Mouse (Mus musculus): ENCODE data around the gene Zfp239.
A peak's percentile ranks its signal among the peaks of the same experiment; 100 is the strongest.

Zfp239 gene

DNA sequence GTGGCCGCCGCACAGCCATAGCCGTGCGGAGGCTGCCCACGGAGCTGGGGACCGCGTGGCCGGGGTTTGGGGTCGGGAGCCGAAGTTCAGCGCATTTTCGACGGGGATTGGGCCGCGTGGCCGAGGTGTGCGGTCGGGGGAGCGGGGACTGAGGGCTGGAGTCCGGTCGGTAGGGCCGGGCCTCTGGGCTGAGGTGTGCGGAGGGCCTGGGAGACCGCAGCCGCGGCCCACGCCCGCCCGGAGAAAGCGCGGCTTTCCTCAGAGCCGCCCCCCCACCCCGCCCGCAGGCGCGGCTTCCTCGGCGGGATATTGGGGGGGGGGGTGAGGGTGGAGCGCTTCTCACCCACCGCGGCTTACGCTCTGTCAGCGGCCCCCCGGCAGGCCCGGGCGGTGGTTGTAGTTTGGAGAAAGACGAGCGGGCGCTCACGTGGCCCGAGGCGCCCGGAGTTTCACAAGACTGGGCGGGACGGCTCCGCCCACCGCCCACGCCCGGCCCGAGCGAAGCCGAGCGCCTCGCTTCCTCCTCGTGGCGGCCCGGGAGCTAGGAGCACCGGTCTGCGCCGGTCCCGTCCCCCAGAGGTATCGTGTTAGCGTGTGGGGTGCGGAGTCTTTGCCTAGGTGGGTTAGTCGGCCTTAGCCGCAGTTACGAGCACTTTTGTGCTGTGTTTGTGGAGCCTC is 45.5 kb downstream of the Zfp239 start:
- DNase-seq, result peak; percentile 87 to 89

DNA sequence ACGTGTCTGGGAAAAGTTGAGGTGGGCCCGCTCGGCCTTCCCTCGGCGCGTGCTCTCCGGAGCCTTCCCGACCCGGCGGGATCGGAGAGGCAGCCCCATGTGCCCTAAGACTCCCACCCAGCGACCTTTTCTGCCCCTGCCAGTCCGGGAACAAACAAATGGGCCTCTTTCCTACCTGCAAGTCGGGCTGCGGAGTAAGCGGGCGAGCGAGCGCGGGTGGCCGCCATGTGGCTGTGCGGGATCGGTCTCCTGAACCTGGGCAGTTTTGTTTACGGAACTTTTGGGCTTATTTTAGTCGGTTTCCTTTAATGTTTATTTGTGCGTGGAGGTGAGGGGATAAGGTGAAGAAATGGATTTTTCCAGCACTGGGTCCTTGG is 46.1 kb downstream of the Zfp239 start:
- DNase-seq, result no peak

- DNase-seq, result no peak
Measured at GRCm38 (mm10) chr6:117908424-117908900, 46.6 kb downstream of the Zfp239 start.

DNA sequence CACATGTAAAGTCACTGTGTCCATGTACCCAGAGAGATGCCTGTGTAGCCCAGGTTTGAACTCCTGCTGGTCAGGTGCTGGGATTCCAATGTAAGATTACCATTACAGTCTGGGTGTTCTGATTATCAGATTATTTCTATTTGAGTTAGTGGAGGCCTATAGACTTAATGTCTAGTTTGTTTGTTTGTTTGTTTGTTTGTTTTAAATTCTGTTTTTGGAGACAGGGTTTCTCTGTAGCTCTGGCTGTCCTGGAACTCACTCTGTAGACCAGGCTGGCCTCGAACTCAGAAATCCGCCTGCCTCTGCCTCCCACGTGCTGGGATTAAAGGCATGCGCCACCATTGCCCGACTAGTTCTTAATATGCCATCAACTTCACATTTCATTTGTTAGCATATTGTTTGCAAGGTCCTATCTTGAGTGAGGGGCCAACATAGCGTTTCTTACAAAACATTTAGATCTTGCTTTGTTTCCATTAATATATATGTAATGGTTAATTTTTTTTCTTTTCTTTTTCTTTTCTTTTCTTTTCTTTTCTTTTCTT is 48.3 kb downstream of the Zfp239 start:
- DNase-seq, result no peak

- no peak for DNase-seq
Measured at GRCm38 (mm10) chr6:117914541-117914940, 52.6 kb downstream of the Zfp239 start.

DNA sequence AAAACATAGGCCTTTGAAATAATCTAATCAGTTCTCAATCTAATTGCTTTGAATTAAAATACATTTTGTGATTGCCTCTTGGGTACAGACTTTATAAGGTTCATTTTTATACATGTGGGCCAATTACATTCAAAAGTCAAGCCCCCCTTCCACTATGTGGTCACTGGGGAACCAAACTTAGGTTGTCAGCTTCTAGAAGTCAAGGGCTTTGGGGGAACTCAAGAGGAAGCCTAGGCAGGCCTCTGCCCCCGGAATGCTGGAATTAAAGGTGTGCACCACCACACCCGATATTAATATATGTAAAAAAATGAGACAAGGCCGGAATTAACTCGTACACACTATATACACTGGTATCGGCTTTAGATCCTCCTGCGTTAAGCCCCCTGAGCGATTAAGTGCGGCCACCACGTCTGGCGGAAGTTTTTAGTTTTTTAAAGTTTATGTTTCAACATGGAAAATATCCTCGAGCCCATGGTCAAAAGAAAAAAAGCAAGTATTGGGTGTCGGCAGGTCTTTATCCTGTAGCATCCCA is 54.4 kb downstream of the Zfp239 start:
- DNase-seq, result no peak

- DNase-seq, result peak; percentile 82 to 87
Measured at GRCm38 (mm10) chr6:117916737-117917426, 55.0 kb downstream of the Zfp239 start.

- peak; percentile 51 to 58 for DNase-seq
Measured at GRCm38 (mm10) chr6:117917576-117917975, 55.7 kb downstream of the Zfp239 start.

DNA sequence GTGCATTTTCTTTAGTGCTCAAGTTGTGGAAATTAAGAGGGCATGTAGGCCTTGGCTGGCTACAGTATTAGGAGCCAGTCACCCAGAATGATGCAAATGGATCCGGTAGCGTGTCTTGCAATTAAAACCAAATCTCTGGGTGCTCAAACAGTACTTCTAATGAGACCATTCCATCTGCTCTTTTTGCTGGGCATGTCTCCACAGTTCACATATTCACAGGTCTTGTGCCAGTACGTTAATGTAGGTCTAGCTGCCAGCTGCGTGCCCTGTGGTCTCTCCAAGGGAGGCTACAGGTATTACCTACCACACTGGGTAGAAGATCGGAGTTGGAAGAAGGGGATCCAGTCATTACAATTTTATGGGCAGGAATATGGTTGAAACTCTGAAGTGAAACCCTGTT is 56.1 kb downstream of the Zfp239 start:
- DNase-seq, result no peak

DNA sequence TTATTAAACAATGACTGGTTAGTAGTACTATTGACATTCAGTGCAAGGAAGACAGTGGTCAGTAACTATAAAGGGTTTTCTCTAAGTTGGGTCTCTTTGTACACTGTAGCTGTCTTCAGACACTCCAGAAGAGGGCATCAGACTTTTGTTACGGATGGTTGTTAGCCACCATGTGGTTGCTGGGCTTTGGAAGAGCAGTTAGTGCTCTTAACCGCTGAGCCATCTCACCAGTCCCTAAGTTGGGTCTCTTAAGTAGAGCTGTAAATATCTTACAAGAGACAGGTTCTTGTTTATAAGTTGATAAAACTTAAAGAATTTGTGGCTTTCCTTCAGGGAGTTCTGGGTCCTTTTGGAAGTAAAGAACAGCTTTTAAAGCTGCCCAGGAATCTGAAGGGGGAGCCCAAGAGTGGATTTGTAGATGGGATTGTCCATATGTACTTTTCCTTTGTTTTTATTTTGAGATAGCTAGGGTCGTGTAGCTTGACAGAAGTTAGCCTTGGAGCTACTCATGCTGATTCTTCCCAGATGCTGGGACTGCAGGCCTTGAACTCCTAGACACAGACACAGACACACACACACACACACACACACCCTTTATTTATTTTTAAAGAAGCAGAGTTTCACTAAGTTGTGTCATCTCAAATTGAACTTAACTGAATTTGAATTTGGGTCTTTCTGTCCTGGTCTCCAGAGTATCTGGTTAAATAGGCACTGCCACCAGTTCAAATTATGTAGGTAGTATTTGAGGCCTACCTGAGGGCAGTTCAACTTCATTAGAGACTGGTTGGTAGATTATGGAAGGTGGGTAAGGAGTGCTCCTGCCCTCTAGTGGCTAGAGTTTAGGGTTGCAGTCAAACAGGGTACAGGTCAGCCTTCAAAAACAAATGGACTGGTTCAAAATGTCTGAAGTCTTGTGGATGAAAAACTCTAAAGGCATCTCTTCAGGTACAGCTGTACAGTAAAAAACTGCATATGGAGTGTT is 59.0 kb downstream of the Zfp239 start:
- DNase-seq, result no peak

- no peak for DNase-seq
Measured at GRCm38 (mm10) chr6:117922041-117922440, 60.1 kb downstream of the Zfp239 start.

Data from spleen, adult 18-20 months (tissue).